Mouse (Mus musculus) fibroblast of lung, adult 2 months (primary cell): ENCODE data around the gene Zfp523.

Experiments
- DNase-seq: peaks from one replicate; pipeline ENCODE4 v3.0.0-alpha.2; 2011; ENCODE audit warnings: low read depth

Gene Zfp523

DNA sequence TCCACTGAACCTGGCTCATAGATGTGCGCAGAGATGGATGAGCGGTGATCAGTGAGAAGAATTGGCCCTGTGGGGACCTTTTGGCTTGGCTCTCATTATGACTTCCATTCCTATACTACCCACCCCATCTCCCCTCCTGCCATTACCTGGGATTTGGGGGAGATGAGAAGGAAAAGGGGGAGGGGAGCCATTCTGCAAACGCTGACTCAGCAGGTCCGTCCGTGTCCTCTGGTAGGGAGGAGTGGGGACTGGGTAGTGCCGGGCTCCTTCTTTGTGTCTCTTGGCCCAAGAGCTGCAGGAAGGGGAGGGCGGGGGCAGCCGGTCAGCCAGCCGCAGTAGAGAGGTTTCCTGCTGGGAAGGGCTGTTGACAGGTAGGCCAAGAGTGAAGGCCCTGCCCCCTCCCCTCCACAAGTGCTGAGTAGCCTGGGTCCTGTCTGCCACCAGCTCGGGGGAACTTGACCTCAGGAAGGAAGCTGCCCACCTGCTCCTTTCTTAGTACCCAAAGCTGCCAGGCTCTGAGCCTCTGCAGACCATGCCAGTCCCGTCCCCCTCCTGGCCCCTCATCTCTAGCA is 15.5 kb upstream of the Zfp523 start:
- no peak for DNase-seq

DNA sequence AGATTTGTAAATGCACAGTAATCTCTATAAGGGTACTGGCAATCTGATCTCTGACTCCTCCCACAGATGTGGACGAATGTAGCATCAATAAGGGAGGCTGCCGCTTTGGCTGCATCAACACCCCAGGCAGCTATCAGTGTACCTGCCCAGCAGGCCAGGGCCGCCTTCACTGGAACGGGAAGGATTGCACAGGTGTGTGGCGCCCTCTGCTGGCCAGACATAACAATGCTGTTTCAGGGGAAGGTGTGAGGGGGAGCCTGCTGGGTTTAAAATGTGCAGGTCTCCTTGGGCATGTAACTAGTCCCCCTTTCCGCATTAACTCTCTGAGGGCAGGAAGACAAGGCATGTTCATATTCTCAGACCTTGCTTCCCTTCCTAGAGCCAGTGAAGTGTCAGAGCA is 13.3 kb upstream of the Zfp523 start:
- no peak for DNase-seq

GRCm38 (mm10) chr17:28170460-28171305 is 6.2 kb upstream of the Zfp523 start:
- DNase-seq, result peak; percentile 90

GRCm38 (mm10) chr17:28172690-28173089 is 4.2 kb upstream of the Zfp523 start:
- DNase-seq, result no peak

- no peak for DNase-seq
Observed at GRCm38 (mm10) chr17:28177540-28178046, 664 bp downstream of the Zfp523 start.

DNA sequence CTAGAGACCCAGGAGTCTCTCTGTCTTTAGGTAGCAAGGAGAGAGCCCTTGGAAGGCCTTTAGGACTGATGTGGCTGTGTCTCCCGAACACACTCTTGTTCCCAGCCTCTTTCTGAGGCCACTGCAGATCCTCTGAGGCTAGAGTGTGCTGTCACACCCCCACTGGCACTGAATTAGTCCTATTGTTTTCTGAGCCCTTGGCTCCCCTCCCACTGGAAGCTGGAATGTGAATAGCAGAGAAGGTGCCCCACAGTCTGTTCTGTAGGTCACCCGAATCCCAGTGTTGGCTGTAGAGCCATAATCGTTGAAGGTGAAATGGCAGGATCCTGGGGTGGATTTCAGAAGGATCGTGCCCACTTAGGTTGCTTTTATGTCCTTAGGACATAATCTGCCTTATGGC is 3.4 kb downstream of the Zfp523 start:
- DNase-seq, result no peak

DNA sequence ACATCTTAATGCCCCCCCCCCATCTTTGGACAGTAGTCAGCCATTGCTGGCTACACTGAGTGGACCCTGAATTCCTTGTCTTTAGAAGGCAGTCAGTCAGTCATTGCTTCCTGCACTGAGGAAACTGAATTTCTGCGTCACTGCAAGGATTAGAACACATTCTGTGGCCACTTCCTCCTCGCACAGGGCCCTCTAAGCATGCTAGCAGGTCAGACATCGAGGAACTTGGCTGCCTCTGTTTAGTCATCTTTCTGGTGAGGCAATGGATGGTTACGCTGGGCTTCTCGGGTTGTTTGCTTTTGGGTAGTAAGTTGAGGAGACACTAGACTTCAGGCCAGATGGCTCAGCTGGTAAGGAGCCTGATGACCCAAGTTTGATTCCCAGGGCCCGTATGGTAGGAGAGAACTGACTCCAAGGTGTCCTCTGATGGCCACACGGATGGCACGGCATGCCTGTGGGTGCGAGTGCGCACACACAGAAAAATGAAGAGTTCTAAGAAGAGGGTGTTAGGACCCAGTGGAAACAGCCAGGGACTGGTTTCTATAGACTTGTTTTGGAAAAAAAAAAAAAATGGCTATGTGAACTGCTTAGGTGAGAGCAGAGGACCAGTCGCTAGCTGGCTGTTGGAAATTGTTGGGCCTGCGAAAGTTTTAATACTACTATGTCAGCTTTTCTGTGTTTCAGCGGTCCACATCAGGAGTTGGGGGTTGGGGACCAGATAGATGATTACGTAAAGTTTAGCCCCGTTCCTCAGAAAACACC is 4.0 kb downstream of the Zfp523 start:
- no peak for DNase-seq

- DNase-seq, result no peak
Observed at GRCm38 (mm10) chr17:28184971-28185638, 8.2 kb downstream of the Zfp523 start.

- no peak for DNase-seq
Observed at GRCm38 (mm10) chr17:28188313-28188712, 11.4 kb downstream of the Zfp523 start.

- no peak for DNase-seq
Observed at GRCm38 (mm10) chr17:28192754-28193153, 15.8 kb downstream of the Zfp523 start.

GRCm38 (mm10) chr17:28193559-28193958 is 16.6 kb downstream of the Zfp523 start:
- DNase-seq, result no peak

DNA sequence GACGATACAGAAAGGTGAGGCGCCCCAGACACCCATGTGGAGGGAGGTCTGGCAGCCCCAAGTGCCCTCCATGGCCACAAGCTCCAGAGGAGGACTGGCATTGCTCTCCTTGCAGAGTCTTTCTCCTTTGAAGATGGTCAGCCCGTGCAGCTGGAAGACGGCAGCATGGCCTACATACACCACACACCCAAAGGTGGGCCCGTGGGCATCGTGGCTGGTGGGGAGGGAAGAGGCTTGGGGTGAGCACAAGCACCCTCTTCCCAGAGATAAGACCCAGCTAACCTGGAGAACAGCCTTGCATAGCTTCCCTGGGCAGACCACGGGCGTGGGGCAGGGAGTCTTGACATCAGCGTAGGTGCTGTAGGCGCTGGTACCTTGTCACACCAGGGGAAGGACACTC is 18.1 kb downstream of the Zfp523 start:
- DNase-seq, result no peak

GRCm38 (mm10) chr17:28197646-28198045 is 20.7 kb downstream of the Zfp523 start:
- DNase-seq, result no peak

- DNase-seq, result no peak
Observed at GRCm38 (mm10) chr17:28201982-28202381, 25.1 kb downstream of the Zfp523 start.

DNA sequence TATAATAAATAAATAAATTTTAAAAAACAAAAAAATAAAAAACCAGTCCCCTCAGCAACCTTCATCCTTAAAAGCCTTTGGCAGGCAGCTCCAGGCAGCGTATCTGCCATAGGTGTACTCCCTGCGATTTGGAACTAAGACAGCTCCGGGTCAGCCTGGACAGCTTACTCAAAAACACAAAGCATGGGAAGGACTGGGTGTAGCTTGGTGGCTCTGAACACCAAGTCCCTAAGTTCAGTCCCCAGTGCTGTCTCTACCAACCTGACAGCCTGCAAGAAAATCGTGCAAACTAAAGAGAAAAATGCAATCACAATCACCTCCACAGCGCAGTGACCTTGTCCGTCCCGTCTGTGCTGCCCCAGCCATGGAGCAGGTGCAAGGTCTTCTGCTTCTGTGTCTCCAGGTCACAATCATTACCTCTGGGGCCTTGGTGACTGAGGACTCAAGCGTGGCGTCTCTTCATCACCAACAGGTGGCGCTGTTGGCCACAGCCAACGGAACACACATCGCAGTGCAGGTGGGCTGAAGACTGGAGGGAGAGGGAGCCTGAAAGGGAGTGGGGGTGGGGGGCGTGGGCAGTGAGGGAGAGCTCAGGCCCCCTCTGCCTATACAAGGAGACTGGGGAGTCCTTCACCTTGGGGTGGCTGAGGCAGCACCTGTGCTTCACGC is 27.3 kb downstream of the Zfp523 start:
- DNase-seq, result no peak

DNA sequence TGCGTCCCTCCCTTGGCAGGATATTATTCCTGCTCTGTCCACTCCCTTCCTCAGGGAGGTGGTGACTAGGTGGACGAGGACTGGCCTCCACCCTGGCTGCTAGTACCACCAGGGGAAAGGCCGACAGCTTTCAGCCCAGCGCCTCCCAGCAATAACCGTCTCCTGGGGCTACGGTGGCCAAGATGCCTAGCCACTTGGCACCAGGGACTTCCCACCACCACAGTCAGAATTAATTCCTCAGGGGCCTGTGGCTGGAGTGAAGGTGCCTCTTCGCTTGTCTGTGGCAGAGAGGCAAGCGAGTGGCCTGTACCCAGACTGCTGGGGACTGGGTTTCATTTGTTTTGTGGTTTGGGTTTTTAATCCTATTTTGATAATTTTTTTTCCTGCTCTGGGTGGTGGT is 28.5 kb downstream of the Zfp523 start:
- no peak for DNase-seq

GRCm38 (mm10) chr17:28207092-28207491 is 30.2 kb downstream of the Zfp523 start:
- DNase-seq, result no peak

DNA sequence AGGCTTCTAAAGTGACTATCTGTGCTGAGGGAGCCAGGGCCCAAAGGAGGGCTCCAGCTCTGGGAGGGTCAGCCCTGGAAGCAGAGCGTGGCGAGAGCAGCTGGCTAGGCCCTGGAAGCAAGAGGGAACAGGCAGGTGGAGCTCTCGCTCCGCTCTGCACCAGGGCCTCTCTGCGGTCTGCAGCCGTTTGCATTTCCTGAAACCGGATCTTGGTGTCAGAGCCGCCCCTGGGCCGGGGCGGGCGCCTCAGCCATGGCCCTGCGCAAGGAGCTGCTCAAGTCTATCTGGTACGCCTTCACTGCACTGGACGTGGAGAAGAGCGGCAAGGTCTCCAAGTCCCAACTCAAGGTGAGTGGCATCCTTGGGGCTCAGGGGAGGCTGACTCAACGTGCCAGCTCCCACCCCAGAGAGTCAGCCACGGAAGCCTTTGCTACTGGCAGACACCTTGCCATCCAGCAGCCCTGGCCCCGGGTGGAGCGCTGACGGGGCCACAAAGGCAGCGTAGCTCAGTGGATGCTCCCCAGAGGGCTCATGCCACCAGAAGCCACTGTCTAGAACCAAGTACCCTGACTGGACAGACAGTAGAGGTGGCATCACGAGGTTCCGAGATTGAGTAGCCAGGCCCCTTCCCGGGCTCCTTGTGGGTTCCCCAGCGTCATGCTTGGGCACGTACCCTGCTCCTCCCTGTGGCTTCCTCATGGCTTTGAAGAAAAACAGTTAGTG is 30.8 kb downstream of the Zfp523 start, which contains the start of gene Def6:
Def6 (plus strand) TSS at position 188 of the 723 bp plus-strand sequence.
- DNase-seq, result peak; percentile 77

DNA sequence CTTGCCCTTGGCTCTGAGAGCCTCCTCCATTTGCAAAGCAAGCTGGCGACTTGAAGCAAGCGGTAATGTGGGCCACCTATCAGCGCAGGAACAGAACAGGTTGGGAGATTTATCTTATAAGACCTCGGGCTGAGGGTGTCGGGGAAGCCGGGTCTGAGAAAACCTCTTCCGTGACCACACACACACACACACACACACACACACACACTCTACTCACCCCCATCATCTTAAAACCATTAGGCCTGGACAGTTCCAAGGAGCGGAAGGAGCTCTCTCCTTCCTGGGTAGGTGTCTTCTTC is 31.3 kb downstream of the Zfp523 start:
- DNase-seq, result no peak

- DNase-seq, result no peak
Observed at GRCm38 (mm10) chr17:28209457-28210110, 32.7 kb downstream of the Zfp523 start.
